Mouse (Mus musculus): ENCODE data around the gene Tulp3.

- TF ChIP-seq CTCF (IDR thresholded peaks at IDR 0.05; ENCODE audit: low read depth) (no peak), EP300 (IDR thresholded peaks at IDR 0.05; ENCODE audit: low read depth) (no peak)
Observed at GRCm38 (mm10) chr6:128355726-128356416, at the start of gene Tulp3.

Data from heart, postnatal 0 days (tissue).